Mouse (Mus musculus) ES-Bruce4 (cell line): ENCODE data around the gene Chst15.

ENCODE experiments used
- CTCF ChIP-seq: IDR thresholded peaks from one replicate; pipeline ENCODE4 v1.8.1; 2011; ENCODE audit warnings: low read depth, low read length
- EP300 ChIP-seq: IDR thresholded peaks from 2 replicates; pipeline ENCODE4 v1.6.1; 2011; ENCODE audit warnings: low read depth, low read length; ENCODE audit not compliant: insufficient read depth

DNA sequence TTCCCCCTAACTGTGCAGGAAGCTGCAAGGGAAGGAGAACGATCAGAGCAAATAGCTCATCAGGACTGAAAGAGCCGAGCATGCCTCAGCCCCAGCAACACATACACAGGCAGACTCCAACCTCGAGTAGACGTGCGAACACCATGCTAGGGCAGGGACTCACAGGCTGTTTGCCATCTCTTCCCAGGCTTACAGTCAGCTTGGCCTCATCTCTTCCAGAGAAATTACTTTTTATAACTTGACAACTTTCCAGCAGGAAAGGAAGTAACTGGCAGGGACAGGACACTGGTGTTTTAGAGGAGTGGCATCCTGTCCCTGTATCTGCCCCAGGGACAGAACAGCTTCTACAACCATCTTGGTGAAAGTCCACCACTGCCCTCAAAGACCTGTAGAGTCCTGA lies 73.8 kb downstream of the Chst15 start:
- TF ChIP-seq CTCF (no peak), EP300 (no peak)
